Mouse (Mus musculus): ENCODE results near the gene Clec18a. TPM values are rescaled to one million over a fixed set of nuclear protein-coding genes. Genes with fewer than 3 reads are reported as not detected.
A peak's percentile ranks its signal among the peaks of the same experiment; 100 is the strongest.
"Not testable (repeated sequence)": the region's sequence is repeated elsewhere in the genome, so short reads cannot be mapped to it uniquely, and the experiment has no call there.

Gene Clec18a
- 0.05 TPM in 1 of 2 replicates, not detected in the other for polyA plus RNA-seq (2012; rRNA removed)

DNA sequence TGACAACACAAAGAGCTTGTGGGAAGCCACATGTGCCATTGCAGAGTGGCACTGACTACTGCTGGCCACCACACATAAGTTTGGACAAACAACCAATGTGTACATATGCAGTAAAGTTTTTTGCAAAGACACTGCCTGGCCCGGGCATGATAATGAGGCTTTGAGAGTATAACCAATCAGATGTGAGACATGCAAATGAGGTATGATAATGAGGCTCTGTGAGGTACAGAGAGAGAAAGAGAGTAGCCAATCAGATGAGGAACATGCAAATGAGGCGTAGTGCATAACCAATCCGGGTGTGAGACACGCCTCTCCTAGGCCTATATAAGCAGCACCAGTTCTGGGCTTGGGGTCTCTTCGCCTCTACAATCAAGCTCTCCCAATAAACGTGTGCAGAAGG lies at the start of gene Clec18a:
TSS of gene Clec18a (minus strand) at position 101 of the 400 bp plus-strand sequence.
- not testable (repeated sequence) for DNase-seq (ENCODE audit: low read depth, low spot score)
- 90% methylated on average over 5 of the region's 6 CpGs for WGBS

DNA sequence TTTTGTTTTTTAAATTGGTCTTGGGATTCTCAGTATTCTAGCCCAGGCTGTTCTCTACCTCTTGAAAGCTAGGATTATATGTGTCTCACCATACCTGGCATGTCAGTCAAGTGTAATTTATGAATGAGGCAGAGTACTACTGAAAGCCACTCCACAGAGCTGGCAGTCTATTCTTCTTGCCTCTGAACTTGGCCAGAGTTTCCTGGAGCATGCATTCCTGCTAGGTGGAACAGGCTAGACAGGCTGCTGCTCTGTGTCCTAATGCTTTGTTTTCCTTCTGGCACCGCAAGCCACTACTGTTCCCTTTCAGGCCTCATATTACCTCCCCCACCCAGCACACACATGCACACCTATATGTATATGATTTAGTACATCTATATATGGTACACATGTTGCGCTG lies 38.5 kb upstream of the Clec18a start:
- 79% methylated on average over 2 of the region's 2 CpGs for WGBS
- no peak for DNase-seq (ENCODE audit: low read depth, low spot score)

DNA sequence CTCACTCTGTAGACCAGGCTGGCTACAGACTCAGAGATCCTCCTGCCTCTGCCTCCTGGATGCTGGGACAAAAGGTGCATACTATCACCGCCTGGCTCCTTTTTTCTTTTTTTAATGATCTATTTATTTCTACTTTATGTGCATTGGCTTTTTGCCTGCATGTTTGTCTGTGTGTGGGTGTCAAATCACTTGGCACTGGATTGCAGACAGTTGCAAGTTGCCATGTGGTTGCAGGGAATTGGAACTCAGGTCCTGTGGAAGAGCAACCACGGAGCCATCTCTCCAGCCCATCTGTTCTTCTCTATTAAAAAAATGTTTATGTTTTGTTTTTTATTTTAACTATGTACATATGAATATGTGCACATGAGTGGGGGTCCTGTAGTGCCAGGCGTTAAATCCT lies 27.3 kb upstream of the Clec18a start:
- DNase-seq (ENCODE audit: low read depth, low spot score) = no peak
- WGBS = 91% methylated on average over 3 of the region's 3 CpGs

DNA sequence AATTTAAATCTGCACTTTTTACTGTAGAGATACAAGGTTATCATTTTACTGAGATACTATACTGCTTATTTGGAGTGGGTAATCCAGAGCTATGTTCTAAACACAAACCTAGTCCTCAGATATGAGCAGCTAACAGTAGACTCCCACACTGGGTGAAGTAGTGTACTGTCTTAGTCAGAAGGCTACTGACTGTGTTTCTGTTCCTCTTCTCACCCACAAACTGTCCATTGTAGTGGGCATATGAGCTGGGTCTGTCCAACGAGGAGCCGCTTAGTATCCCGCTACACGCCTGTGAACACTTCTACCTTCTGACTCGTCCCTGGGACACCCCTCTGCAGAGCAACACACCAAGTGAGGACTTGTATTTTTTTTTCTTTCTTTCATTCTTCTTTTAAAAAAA lies 22.7 kb upstream of the Clec18a start:
- no peak for DNase-seq (ENCODE audit: low read depth, low spot score)
- WGBS = 94% methylated on average over 5 of the region's 5 CpGs

DNA sequence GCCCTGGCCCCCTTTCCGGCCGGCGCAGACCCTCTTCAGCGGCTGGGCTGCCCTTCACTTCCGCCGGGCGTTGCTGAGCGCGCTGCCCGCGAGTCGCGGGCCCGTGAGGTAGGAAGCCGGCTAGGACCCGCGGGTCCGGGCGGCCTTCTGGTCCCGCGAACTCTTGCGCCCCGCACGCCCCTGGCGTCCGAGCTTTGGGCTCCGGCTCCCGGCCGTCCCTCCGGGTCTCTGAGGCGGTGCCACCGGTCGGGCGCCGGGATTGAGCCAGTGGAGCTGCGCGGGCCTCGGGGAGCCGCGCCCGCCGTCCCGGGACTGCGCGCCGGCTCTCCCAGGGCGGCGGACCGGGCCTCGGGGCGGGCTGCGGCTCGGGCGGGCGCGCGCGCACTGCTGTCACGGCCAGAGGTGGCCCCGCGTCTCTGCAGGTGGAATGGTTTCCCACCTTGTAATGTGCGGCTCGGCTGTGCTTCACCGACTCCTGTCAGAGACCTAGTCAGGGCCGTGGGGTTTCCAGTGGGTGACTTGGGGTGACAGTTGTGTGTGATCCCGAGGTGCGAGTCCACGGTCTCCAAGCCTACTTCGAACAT lies 2.6 kb upstream of the Clec18a start:
- not testable (repeated sequence) for DNase-seq (ENCODE audit: low read depth, low spot score)
- WGBS = under 1% methylated on average over 58 of the region's 69 CpGs

DNA sequence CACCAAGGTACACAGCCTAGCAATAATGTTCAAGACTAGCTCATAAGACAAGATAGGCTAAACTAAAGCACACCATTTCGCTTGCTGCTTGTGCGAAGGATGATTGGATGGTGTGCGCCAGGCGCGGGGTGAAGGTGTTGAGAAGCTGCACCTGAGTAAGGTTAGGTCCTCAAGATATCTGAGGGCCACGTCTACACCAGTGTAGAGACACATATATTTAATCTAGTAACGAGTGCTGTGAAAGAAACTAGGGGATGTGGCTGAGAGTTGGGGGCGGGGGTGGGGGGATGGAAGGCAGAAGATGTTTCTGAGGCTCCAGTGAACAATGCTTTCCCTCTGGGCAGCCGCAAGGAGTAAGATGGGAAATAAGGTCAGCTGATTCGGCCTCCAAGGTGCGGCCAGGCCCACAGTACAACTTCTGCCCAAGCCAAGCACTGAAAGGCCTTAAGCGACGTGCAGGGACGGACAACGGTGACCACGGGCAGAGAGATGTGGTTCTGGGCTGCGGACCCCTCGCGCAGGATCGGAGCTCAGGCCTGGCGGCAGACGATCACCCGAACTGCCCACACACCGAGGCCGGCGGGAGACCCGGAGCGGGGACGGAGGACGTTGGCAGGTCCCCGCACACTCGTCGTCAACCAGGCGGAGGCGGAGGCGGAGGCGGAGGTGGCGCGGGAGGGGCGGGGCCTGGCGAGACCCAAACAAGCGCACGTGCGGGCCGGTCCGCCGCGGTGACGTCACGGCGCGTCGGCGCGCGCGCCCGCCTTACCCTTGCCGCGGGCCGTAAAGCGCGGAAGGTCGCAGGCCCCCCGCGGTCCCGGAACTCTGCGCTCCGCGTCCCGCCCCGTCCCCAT lies 1.9 kb upstream of the Clec18a start, which contains the start of gene Pdpr:
TSS of gene Pdpr (plus strand) at position 766 of the 854 bp plus-strand sequence.
- peak; percentile 52 for DNase-seq (ENCODE audit: low read depth, low spot score)
- WGBS = 7% methylated on average over 55 of the region's 72 CpGs

DNA sequence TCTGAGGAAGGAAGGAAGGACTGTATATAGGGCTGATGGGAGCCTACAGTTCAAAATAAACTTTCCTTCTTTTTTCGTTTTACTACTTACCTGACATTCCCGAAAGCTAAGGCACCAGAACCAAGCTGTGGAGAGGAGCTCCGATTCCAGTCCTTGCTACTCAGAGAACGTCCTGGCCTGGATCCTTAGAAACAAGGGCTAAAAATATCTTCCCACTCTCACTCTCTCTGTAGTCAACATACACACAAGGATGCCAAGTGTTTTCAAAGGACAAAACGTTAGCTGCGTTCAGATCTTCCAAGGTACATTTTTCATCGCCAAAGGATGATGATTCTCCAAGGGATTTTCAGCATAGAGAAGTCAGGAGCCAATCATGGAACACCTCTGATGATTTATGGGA lies 520 bp downstream of the Clec18a start:
- 69% methylated on average over 7 of the region's 7 CpGs for WGBS
- DNase-seq (ENCODE audit: low read depth, low spot score) = no peak

DNA sequence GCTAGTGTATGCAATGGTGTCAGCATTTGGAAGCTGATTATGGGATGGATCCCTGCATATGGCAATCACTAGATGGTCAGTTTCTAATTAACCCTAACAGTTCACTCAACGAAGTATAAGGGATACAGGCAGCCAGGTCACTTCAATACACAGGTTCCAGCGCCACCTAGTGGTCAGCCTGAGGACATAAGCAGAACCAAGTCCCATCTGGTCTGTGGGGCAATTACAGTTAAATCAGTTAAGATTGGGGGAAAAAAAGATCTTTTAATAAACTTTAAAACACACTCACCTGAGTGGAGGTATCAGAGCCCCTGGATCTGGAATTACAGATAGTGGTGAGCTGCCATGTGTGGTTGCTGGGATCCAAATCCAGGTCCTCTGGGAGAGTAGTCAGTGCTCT lies 2.1 kb downstream of the Clec18a start:
- WGBS = 1% methylated on average over 2 of the region's 2 CpGs
- DNase-seq (ENCODE audit: low read depth, low spot score) = peak; percentile 42

DNA sequence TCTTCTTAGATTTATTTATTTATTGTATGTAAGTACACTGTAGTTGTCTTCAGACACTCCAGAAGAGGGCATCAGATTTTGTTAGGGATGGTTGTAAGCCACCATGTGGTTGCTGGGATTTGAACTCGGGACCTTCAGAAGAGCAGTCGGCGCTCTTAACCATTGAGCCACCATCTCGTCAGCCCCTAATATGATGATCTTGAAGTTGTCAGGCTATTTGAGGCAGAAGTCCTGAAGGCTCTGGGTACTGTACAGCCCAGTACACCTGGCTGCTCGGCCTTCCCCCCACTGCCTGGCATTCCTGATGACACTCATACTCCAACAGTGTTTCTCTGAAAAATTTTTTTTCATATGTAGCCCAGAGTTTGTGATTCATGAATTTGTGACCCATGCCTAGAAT lies 8.3 kb downstream of the Clec18a start:
- DNase-seq (ENCODE audit: low read depth, low spot score) = not testable (repeated sequence)
- WGBS = 92% methylated on average over 5 of the region's 5 CpGs

DNA sequence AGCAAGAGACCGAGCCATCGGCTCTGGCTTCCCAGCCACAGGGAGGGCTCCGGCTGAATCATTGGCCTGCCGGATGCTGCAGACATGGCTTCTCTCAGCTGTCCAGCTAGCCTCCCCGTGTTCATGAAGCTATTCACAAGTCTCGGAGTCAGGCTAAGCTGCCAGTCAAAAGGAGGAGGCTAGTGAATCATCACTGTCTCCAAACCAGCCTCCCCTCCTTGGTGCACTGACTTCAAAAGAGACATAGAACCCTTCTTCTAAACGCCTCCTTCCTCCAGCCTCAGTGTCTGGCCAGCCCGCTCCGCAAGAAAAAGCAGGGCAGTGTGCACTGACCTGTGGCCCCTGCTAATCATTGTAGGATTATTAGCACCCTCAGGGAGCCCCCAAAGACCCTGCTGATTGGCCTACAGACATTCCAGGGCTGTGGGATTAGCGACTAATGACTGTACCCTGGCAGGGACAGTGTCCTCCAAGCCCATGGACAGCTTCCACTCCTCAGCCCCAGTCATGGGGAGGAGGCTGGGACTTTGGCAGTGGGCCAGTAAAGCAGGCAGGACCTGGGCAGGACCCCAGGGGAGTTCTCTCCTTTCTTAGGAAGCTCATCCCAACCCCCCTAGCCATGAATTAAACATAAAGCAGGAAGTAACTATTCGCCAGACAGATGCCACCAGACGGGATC lies 10.5 kb downstream of the Clec18a start:
- 54% methylated on average over 12 of the region's 12 CpGs for WGBS
- DNase-seq (ENCODE audit: low read depth, low spot score) = no peak

DNA sequence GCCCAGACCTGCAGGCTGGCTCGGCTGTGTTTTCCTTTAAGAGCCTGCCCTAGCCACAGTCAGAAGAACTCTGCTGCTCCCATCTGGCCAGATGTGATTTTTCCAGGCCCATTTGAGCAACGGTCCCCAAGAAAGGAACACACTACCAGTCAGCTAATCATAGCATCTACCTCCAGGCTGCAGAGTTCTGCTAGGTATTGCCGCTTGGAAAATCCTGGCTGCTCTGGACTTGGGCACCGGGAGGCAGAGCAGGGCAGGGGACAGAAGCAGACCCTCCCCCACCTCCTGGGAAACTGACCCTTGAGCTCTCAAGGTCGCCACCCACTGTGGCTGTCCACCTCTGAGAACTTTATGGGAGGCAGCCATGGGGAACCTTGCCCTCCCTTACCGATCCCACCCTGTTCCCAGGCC lies 12.4 kb downstream of the Clec18a start:
- 20% methylated on average over 6 of the region's 6 CpGs for WGBS
- DNase-seq (ENCODE audit: low read depth, low spot score) = peak; percentile 40

DNA sequence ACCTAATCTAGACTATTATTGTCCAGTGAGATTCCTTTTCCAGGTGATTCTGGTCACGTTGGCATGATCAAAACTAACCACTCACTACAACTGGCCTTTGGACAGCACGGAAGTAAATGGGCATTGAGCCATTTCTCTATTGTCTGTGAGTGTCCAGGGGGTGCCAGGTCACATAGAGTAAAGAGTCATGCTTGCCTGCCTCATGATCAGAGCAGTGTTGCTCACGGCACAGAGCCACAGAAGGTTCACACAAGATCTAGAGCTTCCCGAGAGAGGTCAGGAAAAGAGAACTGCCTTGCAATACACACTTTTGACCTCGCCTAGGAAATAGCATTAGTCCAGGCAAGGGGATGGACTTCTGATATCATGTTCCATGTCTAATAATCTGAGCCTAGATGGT lies 12.8 kb downstream of the Clec18a start:
- DNase-seq (ENCODE audit: low read depth, low spot score) = no peak
- WGBS = 43% methylated on average over 5 of the region's 5 CpGs

DNA sequence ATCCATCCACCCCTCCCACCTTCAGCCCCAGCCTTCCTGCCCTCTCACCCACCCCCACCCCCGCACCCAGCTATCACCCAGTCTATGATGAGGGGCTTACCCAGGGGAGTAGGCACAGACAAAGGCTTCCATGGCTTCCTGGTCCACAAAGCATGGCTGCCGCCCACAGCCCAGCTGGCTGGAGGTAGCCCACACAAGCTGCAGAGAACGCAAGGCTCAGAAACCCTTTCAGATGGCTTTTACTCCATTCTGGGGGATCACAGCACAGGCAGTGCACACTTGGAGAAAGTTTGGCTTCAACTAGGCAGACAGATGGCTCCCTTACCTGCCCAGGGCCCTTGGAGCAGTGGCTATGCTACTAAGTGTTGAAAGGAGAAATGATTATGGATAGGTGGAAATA lies 16.3 kb downstream of the Clec18a start:
- 85% methylated on average over 3 of the region's 3 CpGs for WGBS

DNA sequence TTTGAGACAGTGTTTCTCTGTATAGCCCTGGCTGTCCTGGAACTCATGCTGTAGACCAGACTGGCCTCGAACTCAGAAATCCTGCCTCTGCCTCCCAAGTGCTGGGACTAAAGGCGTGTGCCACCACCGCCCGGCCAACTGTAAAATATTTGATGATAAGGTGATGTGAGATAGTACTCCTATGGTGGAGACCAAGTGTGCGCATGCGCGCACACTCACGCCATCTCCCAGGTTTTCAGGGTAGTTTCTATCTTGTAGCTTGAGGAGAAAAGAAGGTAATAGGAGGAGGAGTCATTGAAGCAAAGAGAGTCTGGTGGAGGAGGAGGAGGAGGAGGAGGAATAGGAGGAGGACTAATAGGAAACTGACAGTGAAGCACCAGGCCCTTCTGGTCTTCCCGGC lies 23.6 kb downstream of the Clec18a start:
- WGBS = 92% methylated on average over 9 of the region's 9 CpGs
- DNase-seq (ENCODE audit: low read depth, low spot score) = not testable (repeated sequence)

More for the DNA sequence above, 16.3 kb downstream of the Clec18a start:
- DNase-seq (ENCODE audit: low read depth, low spot score) = no peak

DNA sequence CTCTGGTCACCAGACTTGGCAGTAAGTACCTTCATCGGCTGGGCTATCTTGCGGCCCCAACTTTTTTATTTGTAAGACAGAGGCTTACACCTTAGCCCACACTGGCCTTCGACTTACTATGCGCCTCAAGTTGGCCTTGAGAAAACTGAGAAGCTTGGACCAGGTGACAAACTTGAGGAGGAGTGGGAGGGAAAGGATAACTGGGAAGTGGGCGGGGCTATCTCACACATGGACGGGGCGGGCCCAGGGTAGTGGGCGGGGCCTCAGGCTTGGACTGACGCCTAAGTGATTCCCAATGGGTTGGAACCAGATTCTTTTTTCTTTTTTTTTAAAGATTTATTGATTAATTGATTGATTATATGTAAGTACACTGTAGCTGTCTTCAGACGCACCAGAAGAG lies 24.8 kb downstream of the Clec18a start:
- no peak for DNase-seq (ENCODE audit: low read depth, low spot score)
- WGBS = 44% methylated on average over 10 of the region's 10 CpGs

DNA sequence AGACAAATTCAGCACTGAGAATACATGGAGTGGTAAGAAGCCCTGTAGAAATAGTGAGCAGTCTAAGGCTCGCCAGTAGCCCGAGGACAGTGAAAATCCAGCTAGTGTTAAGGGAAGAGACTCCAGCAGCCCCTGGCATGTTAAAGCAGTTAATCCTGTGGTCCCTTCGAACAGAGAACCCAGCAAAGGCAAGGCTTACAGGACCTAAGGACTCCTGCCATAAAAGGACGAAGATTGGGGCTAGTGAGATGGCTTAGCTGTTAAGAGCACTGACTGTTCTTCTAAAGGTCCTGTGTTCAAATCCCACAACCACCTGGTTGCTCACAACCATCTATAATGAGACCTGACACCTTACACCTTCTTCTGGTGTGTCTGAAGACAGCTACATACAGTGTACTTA lies 25.9 kb downstream of the Clec18a start:
- WGBS = 69% methylated on average over 4 of the region's 4 CpGs

DNA sequence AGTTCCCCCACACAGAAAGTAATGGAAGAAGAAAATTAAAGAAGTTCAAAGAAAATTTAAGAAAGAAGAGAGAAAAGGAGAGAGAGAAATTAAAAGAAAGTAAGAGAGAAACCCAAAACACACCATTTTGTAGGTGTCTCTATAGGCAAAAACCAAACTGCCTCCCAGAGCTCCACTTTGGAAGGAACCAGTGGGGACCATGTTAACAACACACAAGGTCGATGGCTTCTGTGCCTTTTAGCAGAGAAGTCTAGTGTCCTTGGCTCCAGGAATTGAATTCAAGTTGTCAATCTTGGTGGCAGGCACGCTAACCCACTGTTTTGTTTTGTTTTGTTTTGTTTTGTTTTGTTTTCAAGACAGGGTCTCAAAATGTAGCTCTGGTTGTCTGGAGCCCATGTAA lies 29.3 kb downstream of the Clec18a start:
- no peak for DNase-seq (ENCODE audit: low read depth, low spot score)
- 63% methylated on average over 2 of the region's 2 CpGs for WGBS

More for the DNA sequence above, 25.9 kb downstream of the Clec18a start:
- DNase-seq (ENCODE audit: low read depth, low spot score) = no peak

DNA sequence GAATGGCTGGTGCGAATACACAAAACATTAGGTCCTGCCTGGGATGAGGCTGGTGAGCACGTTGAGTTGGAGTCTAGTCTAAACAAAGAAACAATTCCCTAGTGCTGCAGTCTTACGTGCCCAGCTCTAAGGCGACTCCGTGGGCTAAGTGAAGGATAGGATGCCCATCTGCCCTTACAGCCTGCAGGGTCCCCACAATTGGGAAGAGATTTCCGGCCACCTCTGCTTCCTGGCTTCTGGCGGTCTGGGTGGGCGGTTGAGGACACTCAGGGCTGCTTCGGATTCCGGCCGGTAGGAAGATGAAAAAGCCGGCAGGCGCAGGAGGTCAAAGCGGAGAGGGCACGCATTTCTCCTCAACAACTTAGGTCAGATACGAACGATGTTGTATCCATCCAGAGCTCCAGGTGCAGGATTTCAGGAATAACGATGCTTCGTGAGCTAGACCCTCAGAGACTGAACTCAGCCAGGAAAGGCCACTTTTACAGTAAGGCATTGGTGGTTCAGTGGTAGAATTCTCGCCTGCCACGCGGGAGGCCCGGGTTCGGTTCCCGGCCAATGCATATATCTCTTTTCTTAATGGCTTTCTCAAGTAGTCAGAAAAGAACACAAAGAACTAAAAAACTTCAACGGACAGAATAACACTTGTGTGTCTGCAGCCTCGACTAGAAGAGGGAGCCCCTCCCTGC lies 30.0 kb downstream of the Clec18a start:
- DNase-seq (ENCODE audit: low read depth, low spot score) = no peak
- WGBS = 4% methylated on average over 27 of the region's 27 CpGs

DNA sequence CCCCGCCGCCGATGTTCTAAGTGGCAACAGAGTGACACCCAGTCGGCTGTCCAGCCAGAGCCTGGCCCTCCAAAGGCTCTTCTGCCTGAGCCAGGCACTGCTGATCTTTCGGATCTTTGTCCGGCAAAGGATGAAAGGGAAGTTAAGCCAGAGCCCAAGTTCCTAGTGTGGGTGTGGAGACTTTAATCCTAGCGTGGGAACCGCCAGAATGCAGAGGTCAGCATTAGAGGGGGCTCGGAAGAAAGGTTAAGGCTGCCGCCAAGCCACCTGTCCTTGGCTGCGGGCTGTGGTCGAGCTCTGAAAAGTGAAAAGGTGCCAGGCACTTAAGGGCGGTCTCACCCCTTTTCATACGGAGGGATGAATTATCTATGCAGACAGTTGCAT lies 30.5 kb downstream of the Clec18a start:
- DNase-seq (ENCODE audit: low read depth, low spot score) = no peak
- 9% methylated on average over 14 of the region's 14 CpGs for WGBS

Data from large intestine, adult 2 months (tissue).